Mouse (Mus musculus): ENCODE results near the gene Efcab2.
A peak's percentile ranks its signal among the peaks of the same experiment; 100 is the strongest.

Gene Efcab2

DNA sequence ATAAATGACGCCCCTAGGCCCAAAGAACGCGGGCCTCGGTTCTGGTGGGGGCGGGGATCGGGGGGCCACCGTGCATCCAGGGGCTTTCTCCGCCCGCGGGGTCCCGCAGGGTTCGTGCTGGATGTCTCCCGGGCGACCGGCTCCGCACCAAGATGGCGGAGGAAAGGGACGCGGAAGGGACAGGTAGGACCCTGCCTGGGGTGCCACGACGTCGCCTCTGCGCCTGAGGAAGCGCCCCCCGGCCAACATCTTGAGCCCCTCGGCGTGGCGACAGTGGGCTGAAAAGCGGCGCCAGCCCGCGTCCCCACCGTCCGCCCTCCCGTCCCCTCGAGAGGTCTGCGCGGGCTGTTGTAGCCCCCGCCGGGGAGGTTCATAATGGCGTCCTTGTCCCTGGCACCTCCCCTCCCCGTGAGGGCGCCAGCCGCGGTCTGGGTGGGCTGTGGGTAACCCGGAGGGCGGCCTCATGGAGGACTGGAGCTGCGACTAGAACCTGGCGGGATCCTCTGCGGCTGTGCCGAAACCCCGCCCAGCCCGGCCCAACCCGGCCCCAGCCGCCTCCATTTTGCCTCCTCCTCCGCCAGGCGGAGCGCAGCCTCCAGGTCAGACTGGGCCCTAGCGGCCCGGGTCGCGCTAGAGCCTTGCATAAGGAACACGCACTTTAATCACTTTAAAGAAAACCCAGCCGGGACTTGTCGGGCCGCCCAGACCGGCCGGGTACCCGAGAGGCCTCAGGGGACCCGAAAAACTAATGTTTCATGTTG lies at the start of gene Efcab2:
Gene Efcab2, plus strand, starts transcription at position 135 of the 761 bp plus-strand sequence.
- peak; percentile 91 to 92 for DNase-seq (ENCODE audit: low spot score in 2 of 2)

DNA sequence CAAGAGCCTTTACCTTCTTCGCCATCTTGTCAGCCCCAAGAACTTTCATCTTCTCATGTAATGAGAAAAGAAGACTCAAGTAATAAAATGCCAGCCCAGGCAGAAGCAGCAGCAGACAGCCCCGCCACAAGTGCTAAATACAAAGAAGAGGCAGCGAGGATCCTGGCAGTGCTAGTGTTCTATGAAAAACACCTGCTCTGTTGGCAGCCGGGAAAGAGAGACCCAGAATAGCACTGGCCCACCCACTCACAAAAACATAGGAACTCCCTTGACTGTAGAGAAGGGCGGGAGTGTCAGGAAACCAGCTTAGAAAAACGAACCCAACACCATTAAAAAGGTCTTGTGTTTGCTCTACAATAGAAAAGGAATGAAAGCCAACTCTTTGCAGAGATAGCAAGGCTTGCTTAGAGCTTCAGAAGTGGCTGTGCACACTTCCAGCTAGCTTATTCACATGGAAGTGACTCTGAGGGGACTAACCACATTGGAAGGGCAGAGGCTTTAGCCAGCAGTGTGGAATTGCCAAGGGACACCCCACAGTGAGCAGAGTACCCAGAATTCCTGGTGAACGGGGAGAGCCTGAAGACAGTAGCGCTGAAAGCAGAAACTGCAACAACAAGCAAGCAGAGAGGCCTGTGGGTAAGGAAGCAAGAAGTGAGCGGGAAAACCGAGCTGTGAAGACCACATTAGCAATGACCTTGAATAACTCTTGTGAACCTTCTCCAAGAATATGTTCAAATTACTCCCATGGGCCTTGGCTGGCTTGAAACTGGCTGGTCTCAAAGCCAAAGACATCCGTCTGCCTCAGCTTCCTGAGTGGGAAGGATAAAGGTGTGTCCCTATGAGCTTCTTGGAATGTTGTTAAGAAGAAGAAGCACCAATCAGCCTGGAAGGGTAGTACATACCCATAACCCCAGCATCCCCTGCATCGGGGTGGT lies 47.8 kb upstream of the Efcab2 start:
- DNase-seq (ENCODE audit: low spot score in 2 of 2): peak; percentile 79 to 91

DNA sequence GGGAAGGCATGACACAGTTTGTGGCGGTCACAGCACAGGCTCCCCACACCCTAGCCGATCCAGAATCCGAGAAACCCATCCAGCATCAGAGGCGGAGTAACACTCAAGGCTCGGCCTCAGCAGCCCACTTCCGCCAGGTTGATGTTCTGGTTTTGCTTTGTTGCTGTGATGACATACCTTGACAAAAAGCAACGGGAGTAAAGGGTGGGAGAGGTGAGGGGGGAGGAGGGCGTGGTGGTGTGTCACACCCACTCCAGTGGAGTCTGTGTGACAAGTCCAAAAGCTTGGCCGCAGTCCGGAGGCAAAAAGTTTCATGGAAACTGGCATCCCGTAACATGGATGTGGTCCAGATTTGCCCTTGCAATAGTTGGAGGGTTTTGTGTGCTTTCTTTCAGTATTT lies 45.6 kb upstream of the Efcab2 start:
- DNase-seq (ENCODE audit: low spot score in 2 of 2): no peak

DNA sequence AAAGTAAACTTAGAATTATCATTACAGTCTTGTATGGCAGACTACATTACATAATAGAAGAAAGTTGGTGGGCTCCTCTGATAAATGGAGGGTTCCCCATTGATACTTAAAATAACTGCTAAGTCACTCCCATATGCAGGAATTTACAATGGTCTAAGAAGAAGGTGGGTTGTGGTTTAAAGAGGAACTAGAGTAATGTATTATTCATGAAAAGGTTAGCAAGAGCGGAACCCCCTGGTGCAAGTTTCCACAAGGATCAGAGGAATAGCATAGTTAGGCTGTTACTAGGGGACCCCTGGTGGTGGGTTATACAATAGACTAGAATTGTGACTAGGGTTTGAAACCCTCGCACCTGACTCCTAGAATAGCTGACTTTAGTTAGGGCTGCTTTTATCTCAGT lies 45.2 kb upstream of the Efcab2 start:
- DNase-seq (ENCODE audit: low spot score in 2 of 2): no peak

DNA sequence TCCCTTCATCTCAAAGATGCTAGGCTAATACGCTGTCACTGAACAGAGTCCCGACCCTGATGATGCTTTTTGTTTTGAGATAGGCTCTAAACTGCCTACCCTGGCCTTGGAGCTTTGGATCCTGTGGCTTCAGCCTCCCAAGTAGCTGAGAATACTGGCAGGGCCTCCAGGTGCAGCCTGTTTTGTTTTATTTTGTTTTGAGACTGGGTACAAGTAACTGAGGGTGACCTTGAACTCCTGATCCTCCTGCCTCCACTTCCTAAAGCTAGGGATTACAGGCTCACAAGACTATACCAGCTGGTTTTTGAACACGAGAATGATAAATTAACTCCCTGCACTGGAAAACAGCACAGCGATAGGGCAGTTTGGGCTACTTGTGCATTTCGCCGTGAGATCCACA lies 40.7 kb upstream of the Efcab2 start:
- DNase-seq (ENCODE audit: low spot score in 2 of 2): no peak

DNA sequence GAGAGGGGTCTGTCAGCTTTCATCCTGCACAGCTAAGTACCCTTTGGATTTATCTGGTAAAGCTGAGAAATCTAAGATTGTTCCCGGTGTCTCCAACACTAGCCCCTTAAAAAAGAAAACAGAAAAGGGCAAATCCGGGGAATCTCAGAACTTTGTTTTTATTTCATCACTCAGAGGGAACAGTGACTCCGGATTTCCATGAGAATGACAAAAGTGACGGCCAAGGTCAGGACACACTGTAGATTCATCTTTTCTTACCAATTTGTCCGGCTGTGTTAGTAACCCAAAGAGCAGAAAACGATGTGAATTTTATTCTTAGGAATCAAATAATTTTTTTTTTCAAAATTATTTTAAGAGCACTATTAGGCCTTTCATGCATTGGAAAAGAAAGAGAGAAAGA lies 37.8 kb upstream of the Efcab2 start:
- no peak for DNase-seq (ENCODE audit: low spot score in 2 of 2)

DNA sequence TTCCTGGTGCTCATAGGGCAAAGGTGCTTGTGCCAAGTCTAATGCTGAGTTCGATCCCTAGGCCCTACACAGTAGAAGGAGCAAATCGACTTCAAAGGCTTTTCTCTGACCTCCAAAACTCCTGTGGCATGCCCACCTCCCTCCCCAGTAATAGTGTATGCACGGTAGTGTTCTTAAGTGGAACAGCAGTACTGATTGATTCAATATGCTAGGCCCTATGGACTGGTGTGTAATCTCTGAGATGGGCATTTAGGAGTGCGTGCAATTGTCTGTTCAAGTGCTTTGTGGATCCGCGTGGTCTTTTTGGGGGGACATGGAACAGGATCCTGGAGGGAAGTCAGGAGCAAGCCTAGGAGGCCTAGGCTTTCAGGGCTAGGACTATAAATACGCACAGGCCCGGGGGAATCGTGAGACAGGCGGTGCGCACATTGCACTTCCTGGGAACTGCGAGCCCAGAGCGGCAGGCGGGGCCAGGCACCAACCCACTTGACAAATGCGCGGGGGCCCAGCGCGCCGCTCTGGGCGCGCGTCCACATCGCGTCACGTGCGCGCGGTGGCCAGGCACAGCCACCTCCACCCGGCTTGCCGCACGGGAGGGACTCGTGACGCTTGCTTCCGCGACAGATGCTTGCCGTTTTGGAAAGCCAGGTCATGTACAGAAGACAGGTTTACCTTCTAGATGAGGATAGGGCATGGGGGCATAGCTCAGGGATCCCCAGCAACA lies 37.2 kb upstream of the Efcab2 start:
- DNase-seq (ENCODE audit: low spot score in 2 of 2): peak; percentile 95 to 96

DNA sequence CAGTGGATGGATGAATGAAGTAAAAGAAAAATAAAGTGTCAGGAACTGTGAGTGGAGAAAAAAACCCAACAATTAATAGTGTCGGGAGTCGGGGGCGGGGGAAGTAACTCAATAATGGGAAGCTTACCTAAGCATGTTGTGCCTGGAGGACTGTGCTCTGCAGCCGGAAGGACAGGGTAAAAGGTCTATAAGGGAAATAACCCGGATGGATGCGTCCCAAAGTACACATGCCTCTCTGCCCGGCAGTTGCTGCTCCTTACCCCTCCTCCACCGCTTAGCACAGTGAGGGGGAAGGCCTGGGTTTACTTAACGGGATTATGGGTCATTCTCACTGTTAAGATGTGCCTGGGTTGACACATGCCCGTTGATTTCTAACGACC lies 36.6 kb upstream of the Efcab2 start:
- DNase-seq (ENCODE audit: low spot score in 2 of 2): peak; percentile 34 to 46

DNA sequence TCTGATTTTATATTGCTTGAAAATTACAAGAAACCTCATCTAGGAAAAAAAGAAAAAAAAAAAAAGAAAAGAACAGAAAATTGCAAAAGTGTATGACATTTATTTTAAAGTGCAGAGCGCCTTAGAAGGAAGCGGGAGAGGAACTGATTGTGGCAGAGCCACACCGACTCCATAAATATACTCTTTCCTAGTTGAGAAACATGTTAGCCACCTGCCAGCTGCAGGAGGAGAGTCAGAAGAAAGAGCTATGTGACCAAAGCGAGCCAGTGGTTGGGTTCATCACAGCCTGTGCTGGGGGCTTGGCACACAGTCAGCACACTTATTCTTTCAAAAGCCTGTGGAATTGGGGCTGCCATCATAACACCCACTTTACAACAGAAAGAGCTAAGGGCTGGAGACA lies 33.2 kb upstream of the Efcab2 start:
- no peak for DNase-seq (ENCODE audit: low spot score in 2 of 2)

DNA sequence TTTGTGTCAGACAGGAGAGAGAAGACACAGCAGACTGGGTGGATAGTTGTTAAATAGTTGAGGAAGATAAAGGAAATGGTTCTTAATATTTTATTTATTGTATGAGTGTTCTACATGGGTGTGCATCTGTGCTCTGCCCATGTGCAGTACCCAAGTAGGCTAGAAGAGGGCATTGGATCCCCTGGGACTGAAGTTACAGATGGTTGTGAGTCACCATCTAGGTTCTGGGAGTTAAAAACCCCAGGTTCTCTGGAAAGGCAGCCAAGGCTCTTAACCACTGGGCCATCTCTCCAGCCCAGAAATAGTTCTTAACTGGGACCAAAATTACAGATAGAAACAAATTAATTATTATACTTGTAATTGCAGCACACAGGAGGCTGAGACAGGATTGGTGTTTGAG lies 30.5 kb upstream of the Efcab2 start:
- no peak for DNase-seq (ENCODE audit: low spot score in 2 of 2)

DNA sequence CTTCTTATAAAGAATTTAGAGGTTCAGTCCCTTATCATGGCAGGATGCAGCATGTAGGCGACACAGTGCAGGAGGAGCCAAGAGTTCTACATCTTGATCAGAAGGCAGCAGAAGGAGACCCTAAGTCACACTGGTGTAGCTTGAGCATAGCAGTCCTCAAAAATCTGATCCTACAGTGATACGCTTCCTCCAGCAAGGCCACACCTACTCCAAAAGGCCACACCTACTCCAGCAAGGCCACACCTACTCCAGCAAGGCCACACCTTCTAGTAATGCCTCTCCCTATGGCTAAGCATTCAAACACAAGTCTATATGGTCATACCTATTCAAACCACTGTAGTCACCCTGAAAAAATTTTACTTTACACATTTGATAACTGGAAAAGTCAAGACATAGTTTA lies 29.8 kb upstream of the Efcab2 start:
- no peak for DNase-seq (ENCODE audit: low spot score in 2 of 2)

DNA sequence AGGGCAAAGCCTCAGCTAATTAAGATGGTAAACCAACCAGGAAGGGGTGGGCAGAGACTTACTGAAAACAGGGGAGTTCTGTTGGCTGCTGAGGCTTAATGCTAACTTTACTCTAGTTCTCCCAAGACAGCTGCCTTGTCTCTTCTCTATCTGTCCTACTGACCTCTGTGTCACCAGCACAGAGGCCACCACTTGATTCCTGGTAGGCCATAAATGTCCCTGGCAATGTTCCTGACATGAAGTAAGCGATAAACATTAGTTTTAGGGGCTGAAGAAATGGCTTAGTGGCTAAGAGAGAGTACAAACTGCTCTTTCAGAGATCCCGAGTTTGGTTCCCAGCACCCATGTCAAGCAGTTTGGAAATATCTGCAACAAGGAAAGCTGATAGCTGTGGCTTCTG lies 29.0 kb upstream of the Efcab2 start:
- no peak for DNase-seq (ENCODE audit: low spot score in 2 of 2)

DNA sequence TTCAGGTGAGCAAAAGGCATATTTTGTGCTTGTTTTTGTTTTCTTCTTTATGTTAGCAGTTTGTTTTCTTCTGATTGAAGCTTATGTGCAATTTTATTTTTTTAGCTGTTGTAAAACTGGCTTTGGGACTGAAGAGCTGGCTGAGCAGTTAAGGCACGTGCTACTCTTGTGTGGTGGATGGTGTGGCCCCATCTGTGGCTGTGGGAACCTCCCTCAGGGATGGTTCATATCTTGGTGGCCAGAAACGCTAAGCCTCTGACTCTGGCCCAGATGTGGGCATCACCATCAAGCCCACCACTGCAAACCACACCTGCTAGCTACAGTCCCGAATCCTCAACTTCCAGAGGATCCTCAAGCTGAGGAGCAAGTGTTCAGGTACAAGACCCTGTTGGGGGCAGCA lies 27.8 kb upstream of the Efcab2 start:
- no peak for DNase-seq (ENCODE audit: low spot score in 2 of 2)

DNA sequence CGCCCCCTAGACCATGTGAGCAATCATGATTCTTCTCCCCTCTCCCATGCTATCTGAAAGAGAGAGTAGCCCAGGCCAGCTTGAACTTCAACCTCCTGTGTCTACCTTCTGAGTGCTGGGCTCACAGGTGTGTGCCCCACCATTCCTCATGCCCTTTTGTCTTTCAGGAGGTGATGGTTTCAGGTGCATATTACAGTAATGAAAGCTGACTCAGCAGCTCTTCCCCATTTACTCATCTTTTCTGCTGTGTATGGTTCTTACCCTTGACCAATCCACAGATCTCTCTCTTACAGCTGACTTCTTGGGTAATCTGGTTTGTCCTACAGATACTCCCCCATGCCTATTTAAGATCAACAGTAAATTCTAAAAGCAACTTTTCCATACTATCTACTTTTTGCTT lies 26.7 kb upstream of the Efcab2 start:
- no peak for DNase-seq (ENCODE audit: low spot score in 2 of 2)

DNA sequence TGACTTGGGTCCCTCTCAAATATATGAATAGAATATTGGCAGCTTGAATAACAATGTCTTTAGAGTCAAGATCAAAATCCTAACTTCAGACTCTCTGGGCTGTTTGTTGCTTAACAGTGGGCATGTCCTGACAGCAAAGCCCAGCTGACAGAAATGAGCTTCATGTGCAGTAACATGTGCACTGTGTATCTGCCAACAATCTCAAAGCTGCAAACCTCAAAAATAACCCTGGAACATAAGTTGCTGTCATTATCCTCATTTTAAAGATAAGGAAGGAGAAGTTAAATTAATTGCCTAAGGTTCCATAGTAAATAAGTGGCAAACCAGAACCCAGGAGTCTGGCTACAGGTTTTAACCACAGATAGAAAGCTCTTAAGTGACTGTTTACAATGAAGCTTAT lies 23.7 kb upstream of the Efcab2 start:
- no peak for DNase-seq (ENCODE audit: low spot score in 2 of 2)

DNA sequence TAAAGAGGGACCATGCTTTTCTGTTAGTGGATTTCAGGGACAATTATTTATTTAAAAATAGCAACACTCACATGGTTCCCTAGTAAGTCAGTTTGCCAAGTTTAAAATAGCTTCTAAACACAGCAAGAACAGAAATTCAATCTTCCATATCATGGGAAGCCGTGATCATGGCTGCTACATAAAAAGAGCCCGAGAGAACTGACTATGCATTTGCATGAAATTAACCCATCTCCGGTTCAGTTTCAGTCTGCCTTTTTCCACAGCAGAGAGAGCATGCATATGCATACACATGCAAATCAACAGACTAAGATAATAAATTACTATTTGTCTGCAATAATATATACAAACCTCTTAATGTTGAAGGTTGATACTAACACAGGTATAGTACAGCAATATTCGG lies 17.1 kb upstream of the Efcab2 start:
- DNase-seq (ENCODE audit: low spot score in 2 of 2): no peak

DNA sequence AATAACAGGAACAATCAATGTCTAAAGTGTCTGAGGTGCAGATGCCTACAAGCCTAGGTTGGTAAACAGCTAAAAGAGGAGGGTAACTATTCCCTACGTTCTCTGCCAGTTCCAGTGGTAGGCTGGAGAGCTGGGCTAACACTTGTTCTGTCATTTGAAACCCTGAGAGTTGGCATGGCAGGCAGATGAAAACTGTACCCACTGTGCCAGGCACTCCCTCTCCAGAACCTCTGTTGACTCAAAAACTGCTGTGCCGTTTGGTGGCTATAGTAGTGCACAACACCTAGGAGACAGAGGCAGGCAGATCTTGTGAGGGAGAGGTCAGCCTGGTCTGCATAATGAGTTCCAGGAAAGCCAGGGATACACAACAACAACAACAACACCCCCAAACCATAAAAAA lies 16.5 kb upstream of the Efcab2 start:
- DNase-seq (ENCODE audit: low spot score in 2 of 2): no peak

DNA sequence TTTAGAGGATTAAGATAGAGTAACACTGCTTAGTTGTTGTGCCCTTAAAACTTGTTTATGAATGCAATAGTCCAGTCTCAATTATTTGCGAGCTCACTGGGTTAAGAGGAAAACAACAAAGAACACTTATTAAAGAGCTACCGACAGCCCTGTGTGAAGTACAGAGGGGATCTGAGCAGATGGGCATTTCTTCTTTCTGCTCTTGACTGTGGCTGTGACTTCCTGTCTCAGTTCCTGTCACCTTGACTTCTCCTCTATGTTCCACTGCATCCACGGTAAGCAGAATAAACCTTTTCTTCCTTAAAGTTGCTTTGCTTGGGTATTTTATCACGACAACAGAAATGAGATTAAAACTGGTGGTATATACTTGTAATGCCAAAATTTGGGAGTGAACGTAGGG lies 12.9 kb upstream of the Efcab2 start:
- no peak for DNase-seq (ENCODE audit: low spot score in 2 of 2)

DNA sequence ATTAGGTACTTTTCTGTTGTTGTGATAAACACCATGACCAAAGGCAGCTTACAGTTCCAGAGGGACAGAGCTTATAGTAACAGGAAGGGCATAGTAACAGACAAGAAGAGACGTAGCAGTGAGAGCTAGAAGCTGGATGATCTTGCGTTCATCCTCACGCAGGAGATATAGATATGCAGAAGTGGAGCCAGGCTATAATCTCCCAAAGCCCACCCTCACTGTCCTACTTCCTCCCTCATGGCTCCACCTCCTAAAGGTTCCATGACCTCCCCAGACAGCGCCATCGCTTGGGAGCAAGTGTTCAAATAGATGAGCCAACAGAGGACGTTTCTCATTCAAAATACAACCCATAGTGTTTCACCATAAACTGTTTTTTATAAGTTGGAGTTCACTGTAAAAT lies 10.8 kb upstream of the Efcab2 start:
- no peak for DNase-seq (ENCODE audit: low spot score in 2 of 2)

DNA sequence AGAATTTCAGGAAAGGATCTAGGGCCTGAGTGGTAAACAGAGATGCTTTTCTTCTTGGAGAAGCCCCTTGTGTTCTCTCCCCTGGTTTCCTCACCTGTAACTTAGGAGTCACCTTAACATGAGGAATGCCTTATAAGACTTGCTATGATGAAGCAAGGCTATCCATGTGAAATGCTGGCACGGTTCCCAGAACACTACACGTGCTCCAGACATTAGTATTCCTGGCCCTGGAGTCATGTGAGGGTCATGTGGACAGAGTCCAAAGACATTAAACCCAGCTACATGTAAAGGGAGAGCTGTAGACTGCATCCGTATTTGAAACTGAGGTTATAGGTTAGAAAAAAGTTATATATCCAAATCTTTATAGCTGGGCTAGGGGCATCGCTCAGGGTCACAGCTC lies 9.5 kb upstream of the Efcab2 start:
- DNase-seq (ENCODE audit: low spot score in 2 of 2): no peak

DNA sequence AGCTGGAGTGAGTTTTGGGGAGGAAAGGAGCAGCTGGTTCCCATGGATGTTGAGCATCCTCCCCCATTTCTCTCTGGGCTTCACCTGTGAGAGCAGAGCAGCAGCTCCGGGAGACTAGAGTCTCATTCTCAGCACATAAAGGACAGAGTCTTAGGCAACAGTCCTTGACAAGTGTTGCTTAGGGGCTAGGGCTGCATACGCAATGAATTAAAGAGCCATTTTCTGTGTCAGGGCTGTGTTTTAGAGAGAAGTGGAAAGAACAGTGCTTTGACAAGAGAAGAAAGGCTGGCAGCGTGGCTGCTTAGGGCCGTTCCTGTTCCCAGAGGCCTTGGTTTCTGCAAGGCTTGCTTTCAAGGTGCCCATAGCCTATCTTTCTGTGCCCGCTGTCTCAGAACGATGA lies 6.0 kb upstream of the Efcab2 start:
- DNase-seq (ENCODE audit: low spot score in 2 of 2): no peak

DNA sequence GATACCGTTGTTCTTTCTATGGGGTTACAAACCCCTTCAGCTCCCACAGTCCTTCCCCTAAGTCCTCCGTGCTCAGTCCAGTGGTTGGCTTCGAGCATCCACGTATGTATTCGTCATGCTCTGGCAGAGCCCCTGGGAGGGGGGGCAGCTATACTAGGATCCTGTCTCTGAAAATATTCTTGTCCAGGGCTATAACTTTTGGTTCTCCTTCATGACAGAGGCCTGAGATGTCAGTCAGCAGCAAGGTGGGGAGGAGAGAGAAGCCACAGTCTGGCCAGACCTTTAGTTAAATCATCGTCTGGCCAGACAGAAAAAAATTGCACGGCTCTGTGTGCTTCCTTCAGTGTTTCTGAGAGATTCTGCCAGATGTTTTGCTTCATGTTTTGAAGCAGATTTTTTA lies 5.2 kb upstream of the Efcab2 start:
- no peak for DNase-seq (ENCODE audit: low spot score in 2 of 2)

DNA sequence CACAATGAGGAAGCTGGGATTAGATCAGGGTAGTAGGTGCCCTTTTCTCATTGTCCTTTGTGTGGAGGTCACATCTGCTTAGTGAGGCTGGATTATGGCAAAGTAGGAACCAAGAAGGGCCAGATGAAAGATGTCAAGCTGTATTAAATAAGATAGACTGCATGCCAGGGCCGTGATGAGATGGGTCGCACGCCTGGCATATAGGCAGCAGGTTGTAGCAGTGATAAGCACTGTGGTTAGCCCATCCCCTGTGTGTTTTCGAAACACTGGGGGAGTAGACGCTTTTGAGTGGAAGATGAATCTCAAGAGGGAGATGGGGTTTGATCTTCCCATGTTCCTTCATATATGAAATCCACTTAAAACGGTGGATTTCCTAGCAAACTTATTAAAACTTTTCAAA lies 3.9 kb upstream of the Efcab2 start:
- DNase-seq (ENCODE audit: low spot score in 2 of 2): no peak
